Mouse (Mus musculus): Measurements from ENCODE around the gene Slc50a1.

Slc50a1 gene

DNA sequence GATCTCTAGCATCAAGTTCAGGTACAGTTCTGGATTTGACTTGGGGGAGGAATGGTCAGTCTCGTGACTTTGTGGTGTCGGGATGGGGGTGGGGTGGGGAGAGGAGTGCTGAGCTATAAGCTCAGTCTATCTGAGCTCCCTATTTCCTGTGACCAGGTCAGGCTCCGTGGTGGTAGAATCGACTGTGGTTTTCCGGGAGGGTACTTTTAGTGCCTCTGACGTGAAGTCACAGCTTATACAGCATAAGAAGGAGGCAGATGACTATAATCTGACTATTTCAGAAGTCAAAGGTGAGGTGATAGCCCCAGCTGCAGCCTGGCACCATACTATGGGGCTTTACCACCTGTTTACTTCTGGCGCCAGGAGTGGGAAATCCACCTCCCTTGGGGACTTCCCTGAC lies 39.0 kb downstream of the Slc50a1 start:
- no peak for DNase-seq (ENCODE audit: low spot score)

DNA sequence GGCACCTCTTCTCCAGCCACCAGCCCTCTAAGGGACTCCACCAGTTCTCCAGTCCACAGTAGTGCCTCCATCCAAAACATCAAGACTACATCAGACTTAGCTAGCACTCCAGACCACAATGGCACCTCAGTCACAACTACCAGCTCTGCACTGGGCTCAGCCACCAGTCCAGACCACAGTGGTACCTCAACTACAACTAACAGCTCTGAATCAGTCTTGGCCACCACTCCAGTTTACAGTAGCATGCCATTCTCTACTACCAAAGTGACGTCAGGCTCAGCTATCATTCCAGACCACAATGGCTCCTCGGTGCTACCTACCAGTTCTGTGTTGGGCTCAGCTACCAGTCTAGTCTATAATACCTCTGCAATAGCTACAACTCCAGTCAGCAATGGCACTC lies 39.8 kb downstream of the Slc50a1 start:
- DNase-seq (ENCODE audit: low spot score), result no peak

DNA sequence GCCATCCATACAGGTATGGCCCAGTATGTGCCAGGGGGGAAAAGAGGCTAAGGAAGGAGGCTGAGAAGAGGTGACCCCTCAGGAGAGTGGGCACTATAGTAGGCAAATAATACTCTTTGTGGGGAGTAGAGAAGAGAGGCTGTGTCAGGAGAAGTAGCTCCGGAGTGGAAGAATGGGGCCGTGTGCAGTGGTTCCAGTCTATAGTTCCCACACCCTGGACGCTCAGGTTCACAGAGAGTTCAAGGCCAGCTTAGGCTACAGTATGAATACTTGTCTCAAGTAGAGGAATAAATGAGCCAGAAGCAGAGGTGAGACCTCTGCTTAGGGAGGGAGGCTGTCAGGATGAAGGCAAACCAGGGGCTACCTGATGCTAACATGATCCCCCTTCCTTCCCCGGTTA lies 41.1 kb downstream of the Slc50a1 start:
- no peak for DNase-seq (ENCODE audit: low spot score)

DNA sequence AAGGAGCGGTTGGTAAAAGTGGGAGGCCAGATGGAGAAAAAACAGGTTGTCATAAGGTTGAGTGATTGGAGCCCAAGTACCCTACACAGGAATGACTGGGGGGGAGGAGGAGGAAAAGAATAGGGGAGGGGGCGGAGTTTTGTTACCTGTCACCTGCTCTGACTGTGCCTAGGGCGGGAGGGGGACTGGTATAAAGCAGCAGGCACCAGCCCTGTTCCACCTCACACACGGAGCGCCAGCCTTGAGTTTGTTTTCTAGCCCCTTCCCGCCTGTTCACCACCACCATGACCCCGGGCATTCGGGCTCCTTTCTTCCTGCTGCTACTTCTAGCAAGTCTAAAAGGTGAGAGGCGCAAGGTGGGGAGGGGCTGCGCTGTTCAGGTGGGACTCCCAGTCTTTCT lies 41.5 kb downstream of the Slc50a1 start, which contains the start of gene Muc1:
Gene Muc1 (plus strand): TSS at position 222 of the 400 bp plus-strand sequence.
- no peak for DNase-seq (ENCODE audit: low spot score)

DNA sequence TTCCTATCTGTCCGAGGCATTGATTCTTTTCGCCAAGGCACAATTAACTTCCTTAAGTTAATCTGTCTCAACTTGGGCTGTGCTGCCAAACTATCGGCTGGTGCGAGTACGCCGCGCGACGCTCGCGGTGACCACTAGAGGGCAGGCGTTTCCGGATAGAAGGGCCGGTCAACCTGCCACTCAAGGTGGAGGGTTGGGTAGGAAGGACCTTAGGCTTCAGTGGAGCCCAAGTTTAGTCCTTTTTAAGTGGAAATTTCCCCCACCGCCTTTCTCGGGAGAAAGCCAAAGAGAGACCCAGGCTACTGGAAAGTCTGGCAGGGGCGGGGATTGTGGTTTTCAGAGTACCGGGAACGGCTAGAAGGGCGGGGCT lies 42.2 kb downstream of the Slc50a1 start:
- DNase-seq (ENCODE audit: low spot score), result peak; percentile 63

DNA sequence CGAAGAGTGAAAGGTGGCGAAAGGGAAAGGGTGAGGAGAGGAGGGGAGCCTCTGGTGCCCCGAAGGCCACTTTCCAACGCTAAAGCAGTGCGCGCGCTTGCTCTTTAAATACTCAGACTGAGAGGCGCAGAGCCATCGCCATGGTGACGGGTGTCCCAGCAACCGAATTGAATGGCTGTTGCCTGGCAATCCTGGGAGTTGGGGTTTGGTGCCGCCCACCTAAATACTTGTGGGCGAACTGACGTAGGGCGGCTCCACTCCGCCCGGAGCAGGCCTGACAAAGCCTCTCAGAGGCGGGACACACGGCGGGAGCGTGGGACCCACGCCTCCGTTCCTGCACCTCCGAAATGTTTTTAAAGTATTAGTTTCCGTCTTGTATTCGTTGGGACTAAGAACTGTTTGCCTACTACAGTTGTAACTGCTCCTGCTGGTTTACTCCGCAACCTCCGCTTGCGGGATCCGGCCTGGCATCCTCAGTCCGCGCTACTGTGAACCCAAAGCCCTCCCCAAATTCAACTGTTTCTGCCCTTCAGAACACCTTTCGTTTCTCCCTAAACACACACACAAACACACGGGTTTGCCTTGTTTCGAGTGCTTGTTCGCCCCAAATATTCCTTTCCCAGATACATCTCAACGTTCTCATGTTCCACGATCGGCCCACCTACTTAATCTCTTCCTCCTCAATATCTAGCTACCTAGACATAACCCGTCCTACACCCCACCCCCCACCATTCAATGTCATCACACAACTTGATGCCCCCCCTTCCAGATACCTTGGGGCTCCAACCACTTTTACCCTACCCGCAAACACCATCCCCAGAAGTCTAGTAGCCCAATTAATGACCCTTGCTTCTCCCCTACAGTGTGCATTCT lies 42.8 kb downstream of the Slc50a1 start:
- peak; percentile 48 for DNase-seq (ENCODE audit: low spot score)

DNA sequence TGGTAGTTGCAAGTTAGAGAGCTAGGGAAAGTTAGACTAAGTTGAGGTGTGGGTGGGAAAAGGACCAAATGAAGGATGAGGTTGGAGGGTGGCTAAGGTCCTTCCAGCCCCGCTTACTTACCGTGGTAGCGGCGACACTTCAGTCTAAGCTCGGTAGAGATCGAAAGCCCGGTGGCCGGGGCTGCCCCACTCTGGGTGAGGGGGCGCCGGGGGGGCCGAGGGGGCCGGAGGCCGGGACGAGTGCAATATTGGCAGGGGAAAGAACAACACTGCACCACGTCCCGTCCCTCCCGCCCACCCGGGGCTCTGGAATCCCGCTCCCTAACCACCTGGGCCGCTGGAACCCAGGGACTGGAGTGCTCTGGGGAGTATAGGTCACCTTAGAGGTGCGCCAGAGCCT lies 43.5 kb downstream of the Slc50a1 start, which contains the start of gene Mtx1:
Gene Mtx1 (minus strand): TSS at position 189 of the 400 bp plus-strand sequence.
- DNase-seq (ENCODE audit: low spot score), result no peak

DNA sequence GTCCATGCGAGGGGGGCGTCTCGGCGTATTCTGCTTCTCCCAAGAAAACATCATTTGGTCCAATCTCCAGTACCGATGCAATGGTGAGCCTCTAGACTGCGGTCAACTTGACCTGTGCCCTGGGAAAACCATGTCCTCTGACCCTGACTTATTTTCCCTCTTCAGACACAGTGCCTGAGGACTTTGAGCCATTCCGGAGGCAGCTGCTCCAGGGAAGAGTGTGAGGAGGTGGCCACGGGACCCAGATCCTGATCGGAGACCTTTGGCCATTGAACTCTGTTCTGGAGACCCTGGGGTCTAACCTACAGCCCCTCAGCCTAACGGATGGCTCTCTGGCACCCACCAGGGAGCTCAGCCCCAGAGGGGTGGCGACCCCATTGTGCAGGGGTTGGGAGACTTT lies 44.0 kb downstream of the Slc50a1 start:
- no peak for DNase-seq (ENCODE audit: low spot score)

DNA sequence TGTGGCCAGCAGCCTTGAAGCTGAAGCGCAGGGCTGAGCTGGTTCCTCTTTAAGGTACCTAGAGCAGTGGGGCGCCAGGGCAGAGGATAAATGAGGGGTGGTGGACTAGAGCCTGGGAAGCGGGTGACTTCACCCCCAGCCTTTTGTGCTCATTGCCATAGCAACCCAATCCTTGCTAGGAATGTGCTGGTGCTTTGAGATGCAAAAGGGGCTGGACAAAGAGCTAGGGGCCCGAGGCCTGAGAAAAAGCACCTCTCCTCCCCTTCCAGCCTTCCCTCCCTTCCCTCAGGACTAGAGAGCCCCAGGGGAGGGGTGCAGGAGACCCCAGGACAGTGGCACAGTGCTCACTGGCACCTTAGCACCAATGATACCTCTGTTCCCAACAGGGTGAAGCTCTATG lies 44.5 kb downstream of the Slc50a1 start:
- DNase-seq (ENCODE audit: low spot score), result no peak

DNA sequence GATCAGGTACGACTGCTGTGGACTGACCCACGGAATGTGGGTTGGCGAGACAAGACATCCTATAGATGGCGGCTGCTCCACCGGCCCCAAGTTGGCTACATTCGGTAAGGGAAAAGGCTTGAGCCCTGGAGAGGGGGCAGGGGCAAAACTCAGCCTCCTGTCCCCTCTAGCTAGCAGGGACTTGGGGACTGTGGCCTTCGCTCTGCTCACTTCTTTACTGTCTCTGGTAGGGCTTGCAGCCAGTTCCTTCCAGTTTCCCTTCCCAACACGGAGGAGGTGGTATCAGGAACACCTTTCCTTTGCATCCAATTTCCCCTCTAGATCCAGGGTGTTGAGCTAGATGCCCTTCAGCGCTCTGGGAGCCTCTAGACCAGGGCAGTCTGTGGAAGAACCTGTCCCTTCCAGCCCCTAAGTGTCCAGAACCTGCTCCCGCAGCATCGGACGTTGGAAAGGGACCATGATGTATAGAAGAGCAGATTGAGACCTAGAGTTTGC lies 45.0 kb downstream of the Slc50a1 start:
- DNase-seq (ENCODE audit: low spot score), result no peak

DNA sequence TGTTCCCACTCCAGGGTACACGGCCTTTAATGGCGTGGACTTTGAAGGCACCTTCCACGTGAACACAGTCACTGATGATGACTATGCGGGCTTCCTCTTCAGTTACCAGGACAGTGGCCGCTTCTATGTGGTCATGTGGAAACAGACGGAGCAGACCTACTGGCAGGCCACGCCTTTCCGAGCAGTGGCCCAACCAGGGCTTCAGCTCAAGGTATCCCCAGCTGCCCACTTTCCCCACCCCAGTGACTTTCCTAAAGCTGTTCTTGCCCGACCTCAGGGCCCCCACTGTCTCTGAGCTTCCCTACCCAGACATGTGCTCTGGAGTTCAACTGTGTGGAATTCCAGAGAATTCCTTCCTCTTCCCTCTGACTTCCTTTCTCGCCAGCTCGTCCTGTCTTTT lies 45.6 kb downstream of the Slc50a1 start:
- DNase-seq (ENCODE audit: low spot score), result no peak

DNA sequence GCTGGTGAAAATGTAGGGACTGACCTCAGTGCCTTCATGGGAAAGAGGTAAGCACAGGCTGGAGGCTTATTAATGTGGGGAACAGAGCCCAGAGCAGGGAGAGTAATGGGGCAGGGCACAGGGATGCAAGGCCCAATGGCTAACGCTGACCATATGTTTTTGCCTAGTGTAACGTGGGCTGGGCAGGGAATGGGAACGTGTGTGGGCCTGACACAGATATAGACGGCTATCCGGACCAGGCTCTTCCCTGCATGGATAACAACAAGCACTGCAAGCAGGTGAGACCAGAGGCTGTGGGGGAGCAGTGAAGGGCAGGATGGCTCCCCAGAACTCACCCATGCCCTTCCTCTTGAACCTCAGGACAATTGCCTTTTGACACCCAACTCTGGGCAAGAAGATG lies 49.2 kb downstream of the Slc50a1 start:
- DNase-seq (ENCODE audit: low spot score), result no peak

DNA sequence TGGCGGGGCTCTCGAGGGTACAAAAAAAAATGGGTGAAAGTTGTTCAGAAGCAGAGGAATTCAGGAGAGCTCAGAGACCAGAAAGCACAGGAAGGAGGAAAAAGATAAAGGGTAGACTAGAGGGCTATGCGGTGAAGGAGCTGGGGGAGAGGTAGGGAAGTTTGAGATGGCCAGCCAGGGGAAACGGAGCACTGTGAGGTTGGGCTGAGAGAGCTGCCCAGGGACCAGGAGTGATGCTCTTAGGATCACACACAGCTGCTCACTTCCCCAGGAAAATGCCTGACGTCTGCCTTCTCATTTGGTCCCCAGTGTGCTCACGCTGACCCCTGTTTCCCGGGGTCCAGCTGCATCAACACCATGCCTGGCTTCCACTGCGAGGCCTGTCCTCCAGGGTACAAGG lies 50.8 kb downstream of the Slc50a1 start:
- DNase-seq (ENCODE audit: low spot score), result no peak

DNA sequence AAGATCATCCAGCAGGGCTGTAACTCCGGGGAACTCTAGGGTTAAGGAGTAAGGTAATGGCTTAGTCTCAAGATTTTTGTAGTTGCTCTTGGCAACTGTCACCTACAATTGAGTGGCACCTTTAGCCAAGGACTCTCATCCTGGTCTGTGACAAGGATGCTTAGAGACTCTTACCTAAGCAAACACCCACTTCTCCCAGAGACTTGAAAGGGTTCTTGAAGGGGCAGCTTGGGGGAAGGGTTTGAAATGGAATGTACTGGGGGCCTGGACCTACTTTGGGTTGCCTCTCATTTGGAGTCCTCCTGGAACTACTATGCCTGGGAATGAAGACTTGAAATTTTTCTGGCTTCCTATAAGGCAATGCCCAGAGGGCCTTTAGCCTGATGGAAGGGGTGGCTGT lies 52.1 kb downstream of the Slc50a1 start:
- DNase-seq (ENCODE audit: low spot score), result no peak

Measured in urinary bladder, postnatal 10 days (tissue).